Mouse (Mus musculus) thymus, postnatal 14 days (tissue): ENCODE measurements around the gene Gclm.

Experiments
- DNase-seq: peaks from one replicate; pipeline ENCODE4 v3.0.0; 2021

The Gclm gene

DNA sequence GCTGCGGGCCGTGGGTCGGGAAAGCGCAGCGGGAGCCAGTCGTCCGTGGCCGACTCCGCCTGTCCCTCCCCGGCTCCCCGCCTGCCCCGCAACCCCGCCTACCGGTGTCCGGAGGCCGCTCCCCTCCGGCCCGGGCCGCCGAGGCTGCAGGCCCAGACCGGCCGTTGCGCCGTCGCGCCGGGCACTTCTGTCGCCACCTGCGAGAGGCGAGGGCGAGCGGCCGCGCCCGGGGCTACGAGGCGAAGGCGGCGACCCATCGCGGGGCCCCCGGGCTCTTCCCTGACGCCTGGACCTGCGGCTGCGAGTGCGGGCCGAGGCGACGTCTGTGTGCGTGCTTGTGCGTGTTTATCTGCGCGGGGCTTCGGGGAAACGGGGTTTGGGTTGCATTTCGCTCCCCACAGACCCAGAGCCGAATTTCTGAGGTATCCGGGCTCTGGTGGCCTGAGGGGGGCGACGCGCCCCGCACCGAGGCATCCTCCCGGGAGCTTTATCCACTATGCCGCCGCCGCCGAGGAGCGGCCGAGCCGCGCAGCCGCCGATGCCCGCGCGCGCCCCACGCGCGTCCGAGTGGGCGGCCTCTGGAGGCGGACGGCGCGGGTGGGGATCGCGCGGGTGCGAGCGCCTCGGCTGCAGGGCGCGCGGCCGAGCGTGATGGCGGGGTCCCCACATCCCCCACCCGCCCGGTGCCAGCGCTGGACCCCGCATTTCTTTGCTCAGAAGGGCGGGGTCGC lies 48.0 kb downstream of the Gclm start:
- peak; percentile 61 for DNase-seq

DNA sequence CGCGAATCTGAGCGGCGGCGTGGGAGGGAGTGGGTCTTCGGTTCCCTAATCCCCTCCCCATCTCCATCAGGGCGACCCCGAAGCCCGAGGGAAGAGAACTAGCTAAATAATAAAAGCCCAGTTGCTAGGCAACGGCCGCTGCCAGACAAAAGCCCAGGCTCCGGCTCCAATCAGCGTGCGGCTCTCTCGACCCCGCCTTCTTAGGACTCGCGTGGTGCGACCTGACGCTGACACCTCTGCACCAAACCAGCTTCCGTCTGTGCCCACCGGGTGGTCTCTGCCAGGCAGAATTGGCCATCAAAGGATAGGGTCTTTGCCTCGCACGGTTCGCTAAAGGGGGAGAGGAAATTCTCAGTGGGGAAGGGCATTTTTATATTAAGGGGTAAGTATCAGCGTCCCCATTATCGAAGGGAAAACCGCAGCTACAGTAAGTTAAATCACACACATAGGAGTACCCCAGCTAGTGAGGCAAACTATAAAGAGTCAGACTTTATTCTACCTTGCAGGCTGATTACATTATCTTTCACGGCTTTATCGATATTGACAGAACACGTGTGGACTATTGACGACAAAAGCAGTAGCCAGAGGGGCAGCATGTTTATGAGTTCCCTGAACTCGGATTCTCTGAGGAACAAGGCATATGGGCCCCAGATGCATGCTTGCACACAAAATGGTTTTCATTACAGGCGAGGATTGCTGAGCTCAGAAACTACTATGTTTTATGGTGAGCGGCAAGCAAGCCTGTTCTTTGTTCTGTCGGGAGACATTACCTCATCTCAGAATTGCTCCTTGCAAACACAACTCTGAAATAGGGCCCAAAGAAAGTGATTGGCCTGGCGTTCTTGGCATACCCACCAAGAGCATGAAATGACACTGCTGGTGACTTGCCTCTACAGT lies 48.8 kb downstream of the Gclm start, which contains the start of gene Bcar3:
TSS of gene Bcar3 (plus strand) at position 183 of the 897 bp plus-strand sequence.
- peak; percentile 88 for DNase-seq

DNA sequence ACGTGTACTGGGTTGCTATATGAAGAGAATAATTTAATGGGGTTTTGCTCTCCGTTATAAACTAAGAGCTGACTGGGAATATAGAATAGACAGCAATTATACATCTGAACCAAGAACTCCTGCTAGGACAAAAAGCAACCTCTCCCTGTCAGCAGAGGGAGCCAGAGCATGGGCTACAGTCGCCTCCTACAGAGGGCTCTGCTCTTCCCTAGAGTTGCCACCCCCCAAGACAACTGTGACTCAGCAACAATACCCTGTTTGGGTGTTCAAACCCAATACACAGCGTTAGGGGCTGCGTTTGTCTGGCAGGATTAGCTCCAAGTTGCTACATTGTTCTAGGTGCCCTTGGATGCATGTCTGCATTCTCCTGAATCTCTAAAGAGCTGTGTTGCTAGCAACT lies 50.2 kb downstream of the Gclm start:
- peak; percentile 73 for DNase-seq

DNA sequence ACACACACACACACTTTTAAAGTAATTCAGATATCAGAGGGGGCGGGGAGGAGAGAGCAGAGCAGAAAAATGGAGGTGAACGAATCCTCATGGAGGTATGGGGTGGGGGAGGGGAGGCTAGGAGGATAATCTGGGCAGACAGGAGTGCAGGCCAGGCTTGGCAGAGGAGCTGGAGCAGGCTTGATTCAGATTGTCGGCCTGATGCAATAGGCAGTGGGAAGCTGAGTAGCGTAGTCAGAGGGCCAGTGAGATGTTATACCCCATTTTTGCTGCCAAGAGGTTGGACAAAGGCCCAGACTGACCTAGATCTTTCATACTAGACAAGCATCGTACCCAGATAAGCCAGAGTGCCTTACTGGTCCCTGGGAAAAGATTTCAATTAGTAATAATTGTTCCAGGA lies 51.6 kb downstream of the Gclm start:
- no peak for DNase-seq

DNA sequence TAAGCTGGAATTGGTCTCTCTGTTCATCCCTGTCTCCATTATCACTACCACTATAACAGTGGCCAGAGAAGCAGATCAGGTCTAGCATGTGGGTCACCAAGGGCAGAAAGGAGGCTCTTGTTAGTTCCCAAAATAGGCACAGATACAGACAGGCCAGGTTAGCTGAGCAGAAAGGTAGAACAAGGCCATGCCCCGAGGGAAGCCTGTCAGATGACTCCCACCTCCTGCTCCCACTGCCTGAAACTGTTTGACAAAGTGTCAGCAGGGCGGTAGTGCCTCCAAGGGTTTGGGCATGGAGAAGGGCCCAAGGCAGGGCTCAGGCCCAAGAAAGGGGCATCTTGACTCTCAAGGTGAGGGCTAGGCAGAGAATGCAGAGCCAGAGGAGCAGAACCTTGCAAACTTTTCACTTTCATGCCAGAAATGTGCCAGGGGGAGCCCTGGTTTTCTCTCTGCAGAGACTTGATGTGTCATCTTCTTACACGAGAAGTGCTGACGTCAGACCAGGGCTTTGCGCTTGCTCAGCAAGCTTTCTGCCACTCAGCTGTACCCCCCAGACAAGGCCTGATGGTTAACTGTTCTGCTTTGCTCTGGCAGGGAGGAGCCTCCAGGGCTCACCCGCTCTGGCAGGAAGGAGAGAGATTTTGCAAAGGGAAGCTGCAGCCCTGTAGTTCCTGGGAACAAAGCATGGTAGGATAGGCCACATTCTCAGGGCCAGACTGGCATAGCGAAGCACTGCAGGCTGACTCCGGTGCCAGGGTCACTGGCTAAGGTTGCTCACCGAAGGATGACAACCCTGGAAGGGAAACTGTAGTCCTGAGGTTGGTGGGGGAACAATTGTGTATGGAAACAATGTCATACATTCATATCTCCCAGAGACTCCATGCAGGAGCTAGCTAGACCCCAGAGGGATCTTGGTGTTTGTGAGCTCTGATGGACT lies 55.9 kb downstream of the Gclm start:
- DNase-seq = peak; percentile 63

DNA sequence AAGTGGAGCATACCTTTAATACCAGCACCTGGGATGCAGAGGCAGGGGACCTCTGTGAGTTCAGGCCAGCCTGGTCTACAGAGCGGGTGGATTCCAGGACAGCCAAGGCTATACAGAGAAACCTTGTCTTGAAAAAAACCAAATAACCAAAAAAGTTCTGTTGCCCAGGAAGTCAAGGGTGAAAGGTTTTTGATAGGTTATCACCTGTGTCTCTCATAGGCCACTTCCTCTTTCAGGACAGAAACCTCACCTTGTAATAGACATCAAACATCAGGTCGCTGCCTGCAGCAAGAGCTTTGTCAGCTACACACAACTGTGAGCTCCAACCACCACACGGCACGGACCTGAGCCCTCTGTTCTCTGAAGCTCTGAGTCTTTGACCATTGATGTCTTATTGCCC lies 59.2 kb downstream of the Gclm start:
- no peak for DNase-seq

DNA sequence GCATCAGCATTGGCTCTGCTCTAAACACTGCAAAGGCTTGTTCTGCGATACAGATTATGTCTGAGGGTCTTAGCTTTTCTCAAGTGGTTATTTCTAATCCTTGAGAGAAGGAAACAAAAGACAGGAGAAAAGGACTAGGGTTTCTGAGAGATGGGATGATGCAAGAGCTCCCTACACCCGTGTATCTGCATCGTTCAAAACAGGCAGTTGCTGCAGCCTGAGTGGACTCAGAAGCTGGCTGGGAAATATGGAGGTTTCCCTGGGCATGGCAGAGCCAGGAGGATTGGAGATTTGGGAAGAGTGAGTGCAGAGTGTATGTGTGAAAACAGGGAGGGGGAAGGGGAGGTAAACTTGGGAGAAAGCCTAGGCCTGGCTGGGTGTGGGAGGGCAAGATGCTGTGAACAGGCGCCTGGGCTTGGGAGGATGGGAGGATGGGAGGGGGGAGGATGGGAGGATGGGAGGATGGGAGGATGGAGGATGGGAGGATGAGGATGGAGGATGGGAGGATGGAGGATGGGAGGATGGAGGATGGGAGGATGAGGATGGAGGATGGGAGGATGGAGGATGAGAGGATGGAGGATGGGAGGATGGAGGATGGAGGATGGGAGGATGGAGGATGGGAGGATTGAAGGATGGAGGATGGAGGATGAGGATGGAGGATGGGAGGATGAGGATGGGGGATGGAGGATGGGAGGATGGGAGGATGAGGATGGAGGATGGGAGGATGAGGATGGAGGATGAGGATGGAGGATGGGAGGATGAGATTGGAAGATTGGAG lies 62.7 kb downstream of the Gclm start:
- no peak for DNase-seq

DNA sequence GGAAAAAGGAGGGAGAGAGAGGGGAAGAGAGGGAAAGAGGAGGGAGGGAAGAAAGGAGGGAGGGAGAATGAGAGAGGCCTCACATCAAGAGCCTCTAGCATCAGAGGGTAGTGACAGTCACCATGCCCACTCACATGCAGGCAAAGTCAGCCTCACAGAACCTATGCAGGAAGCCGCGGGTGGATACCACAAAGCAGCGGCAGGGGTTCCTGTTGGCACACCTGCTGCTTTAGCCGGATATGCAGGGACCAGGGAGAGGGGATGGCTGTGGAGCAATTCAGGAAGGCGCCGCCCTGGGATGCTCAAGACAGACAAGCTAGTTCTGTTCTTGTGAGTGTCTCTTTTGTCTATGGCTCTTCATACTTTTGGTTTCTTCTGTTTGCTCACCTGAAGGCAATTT lies 63.6 kb downstream of the Gclm start:
- peak; percentile 33 for DNase-seq

DNA sequence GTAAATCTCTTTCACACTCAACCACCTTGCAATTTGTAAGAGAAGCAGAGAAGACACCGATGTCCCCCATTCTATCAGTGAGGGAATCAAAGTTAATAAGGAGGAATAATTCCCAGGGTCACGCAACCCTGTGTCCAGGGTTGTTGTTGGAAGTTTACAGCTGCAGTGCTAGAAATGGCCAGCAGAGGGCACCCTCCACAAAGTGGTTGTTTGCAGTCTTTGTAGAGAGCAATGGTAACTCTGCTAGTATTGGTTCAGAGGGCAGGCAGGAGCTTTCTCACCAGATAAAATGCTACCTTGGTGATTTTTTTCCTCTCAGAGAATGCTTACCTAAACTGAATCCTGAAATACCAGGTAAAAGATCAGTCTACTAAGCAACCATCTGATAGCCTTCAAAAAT lies 66.7 kb downstream of the Gclm start:
- DNase-seq = peak; percentile 74

DNA sequence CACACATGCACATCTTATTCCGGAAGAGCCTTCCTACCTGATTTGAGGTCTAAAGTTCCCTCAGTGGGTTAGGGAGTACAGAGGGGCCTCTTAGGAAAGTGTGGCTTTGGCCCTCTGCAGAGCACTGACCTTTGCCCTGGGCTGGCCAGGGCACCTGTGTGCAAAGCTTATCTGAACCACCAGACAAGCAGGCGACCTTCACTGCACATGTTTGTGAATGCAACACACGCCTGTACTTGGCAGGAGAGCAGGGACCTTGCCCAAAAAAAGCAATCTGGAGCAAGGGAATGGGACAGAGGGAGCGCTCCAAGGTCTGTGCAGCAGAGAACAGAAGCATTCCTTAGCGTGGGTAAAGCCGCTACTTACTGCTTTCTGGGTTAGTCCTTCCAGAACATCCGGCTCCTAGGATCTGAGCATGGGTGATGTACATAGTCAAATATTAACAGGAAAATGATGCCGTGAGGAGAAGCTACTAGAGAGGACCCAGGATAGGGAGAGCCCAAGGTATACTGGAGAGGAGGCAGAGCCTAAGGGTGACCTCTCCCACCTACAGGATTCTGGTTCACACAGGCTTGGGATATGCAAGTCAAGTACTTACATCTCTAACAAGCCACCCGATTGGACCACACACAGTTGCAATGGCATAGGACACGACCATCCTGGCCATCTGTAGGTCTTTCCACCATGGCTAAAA lies 67.7 kb downstream of the Gclm start:
- no peak for DNase-seq

DNA sequence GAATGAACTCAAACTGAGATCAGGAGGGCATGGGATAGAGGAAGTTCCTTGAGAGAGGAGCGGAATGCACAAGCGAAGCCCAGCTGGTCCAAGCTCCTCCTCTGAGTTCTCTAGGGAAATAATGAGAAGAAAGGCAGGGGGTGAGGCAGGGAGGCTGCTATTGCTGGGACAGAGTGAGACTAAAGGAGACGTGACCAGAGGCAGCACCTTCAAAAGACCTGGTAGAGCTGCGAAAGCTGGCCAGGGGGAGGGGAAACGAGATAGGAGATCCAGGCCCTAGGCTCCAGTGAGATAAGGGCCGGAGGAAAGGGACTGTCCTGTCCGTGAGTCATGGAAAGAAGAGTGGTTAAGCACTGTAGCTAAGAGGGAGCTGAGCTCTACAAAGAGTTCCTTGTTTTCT lies 68.6 kb downstream of the Gclm start:
- DNase-seq = no peak

DNA sequence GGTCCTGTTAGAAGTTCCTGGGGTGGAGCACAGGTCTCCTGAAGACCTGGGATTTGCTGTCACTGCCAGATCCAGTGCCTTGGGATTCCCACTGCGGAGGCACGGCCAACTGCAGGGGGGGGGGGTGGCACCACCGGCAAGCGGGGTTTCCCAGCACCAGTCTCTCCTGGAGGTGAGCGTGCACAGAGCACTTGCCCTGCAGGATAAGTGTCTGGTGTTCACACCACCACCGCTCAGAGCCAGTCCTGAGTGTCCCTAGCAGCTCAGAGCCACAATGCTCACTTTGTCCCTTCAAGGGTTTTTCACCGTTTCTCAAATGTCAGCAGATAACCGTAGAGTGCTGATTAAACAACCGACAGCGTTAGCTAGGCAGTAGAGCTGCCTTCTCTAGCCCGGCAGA lies 71.3 kb downstream of the Gclm start:
- DNase-seq = no peak

DNA sequence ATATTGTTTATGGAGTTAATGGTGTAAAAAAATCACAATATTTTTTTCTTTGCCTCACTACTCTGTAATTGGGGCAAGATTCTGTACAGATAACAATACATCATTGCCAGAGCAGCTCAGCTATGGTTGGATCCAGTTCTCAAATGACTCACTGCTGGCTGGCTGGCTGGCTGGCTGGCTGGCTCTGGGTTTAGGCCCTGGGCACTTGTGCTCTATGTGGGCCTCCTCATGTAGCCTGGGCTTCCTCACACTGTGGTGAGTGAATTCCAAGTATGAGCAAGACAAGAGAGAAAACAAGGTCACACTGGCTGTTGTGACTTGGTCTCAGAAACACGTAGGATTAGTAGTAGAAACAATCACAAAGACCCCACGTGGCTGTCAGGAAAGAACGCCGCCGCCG lies 72.0 kb downstream of the Gclm start:
- DNase-seq = no peak
